Mouse (Mus musculus): ENCODE data around the gene Rnaseh2a. TPM values are rescaled to one million over a fixed set of nuclear protein-coding genes. Genes with fewer than 3 reads are reported as not detected.
"Not testable (repeated sequence)": the region's sequence is repeated elsewhere in the genome, so short reads cannot be mapped to it uniquely, and the experiment has no call there.

The Rnaseh2a gene
- polyA plus RNA-seq, 1 experiment from 2014 or later: 113 TPM

DNA sequence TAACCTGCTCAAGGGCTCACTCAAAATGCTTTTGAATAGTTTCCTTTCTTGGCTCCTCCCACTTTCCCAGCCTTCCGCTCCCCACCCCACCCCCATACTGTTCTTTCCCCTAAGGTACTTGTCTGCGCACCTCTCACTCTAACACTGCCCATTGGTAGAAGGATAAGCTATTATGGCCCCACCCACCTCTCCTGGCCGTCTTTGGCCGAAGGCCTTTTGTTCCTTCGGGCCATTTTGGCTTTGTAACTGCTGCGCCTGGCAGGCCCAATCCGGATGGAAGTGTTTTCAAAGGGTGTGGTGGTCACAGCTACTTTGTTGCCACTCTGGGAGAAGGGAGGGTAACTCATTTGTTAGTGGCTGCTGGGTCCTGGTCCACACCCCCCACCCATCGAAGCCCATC is 54.3 kb downstream of the Rnaseh2a start:
- Histone ChIP-seq H3K4me2 (no peak overlapping the region), H3K4me3 (replicated peaks) (no peak overlapping the region), H3K27me3 (replicated peaks) (peaks cover 23% of the 10 kb centered on the region), H3K4me1 (peaks cover 5% of the 10 kb centered on the region), H3K9me3 (peaks cover 3% of the 10 kb centered on the region; the same call in 1 of the 2 replicates), H3K9ac (no peak overlapping the region), H3K36me3 (no peaks in the 10 kb centered on the region), H3K27ac (no peak overlapping the region)
- ATAC-seq (ENCODE audit: insufficient read depth, low FRiP score, low read depth): no peak
- WGBS: 78% methylated on average over 8 of the region's 8 CpGs

DNA sequence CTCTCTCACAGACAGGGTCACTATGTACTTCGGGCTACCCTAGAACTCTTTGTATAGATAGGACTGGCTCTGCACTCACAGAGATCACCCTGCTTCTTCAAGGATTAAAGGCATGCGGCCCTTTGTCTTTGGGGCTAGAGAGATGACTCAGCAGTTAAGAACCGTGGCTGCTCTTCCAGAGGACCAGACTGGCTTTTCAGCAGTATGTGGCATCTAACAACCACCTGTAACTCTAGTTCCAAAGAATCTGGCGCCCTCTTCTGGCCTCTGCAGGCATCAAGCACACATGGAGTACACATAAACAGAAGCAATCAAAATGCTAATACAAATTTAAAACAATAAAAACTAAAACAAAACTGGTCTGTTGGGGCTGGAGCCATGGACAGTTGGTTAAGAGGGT is 55.6 kb downstream of the Rnaseh2a start:
- Histone ChIP-seq H3K36me3 (no peaks in the 10 kb centered on the region), H3K4me3 (replicated peaks) (no peak overlapping the region), H3K9ac (no peak overlapping the region), H3K4me2 (peak overlapping the region; percentile 93), H3K27ac (no peak overlapping the region), H3K9me3 (peaks cover 3% of the 10 kb centered on the region; the same call in 1 of the 2 replicates), H3K27me3 (replicated peaks) (peaks cover 27% of the 10 kb centered on the region), H3K4me1 (peaks cover 12% of the 10 kb centered on the region)
- 34% methylated on average over 4 of the region's 4 CpGs for WGBS
- ATAC-seq (ENCODE audit: insufficient read depth, low FRiP score, low read depth): no peak

DNA sequence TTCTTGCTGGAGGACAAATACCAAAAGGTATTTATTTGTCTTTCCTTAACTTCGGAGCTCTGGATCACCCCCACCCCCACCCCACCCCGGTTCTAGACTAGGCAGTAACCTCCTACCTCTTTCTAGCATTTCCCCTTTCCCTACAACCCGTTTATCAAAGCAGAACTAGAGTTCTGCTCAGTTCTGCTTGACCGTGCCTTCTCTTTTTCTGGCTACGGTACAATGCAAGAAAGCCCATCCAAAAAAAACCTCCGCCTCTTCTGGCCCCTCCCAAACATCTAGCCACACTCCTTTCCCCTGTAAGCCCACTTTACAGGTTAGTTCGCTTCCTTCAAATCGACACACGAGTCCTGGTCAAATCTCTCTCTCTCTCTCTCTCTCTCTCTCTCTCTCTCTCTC is 56.1 kb downstream of the Rnaseh2a start:
- H3K36me3 ChIP-seq: no peaks in the 10 kb centered on the region
- no peak overlapping the region; the same call in 1 of the 2 replicates for H3K27ac ChIP-seq
- H3K4me2 ChIP-seq: peak overlapping the region; percentile 93
- H3K4me3 ChIP-seq (replicated peaks): peak overlapping the region; percentile 48
- no peak overlapping the region for H3K9ac ChIP-seq
- 10% methylated on average over 9 of the region's 9 CpGs for WGBS
- H3K4me1 ChIP-seq: peaks cover 15% of the 10 kb centered on the region
- peaks cover 27% of the 10 kb centered on the region for H3K27me3 ChIP-seq (replicated peaks)
- ATAC-seq (ENCODE audit: insufficient read depth, low FRiP score, low read depth): no peak
- peaks cover 3% of the 10 kb centered on the region; the same call in 1 of the 2 replicates for H3K9me3 ChIP-seq

DNA sequence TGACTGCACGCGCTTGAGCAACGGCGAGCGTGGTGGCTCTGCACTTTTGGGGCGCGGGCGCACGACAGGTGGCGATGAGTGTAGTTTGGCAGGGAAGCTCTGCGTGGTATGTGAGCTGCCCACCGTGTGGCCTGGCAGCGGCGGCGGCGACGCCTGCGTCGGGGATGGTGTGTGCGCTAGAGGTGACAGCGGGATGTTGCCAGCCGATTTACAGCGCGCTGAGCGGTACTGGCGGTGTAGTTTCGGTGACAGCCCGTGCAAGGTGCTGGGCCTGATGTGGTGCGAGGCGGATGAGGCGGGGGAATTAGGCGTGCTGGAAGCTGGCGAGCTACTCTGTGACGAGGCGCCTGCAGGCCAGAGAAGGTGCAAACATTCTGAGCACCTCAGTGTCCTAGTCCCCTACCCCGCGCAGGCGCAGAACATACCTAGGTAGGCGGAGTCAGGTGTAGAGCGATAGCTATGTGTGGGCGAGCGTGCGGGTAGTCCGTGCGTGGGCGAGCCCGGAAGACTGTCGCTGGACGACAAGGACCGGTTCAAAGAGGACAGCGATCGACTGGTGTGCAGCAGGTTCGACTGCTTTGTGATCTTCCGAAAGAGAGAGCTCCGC is 56.6 kb downstream of the Rnaseh2a start:
- Histone ChIP-seq H3K27ac (no peak overlapping the region; the same call in 1 of the 2 replicates), H3K36me3 (no peaks in the 10 kb centered on the region), H3K27me3 (replicated peaks) (peaks cover 27% of the 10 kb centered on the region), H3K4me2 (peak overlapping the region; percentile 93), H3K9ac (0 out of 2 replicates have a peak overlapping the region, but pooled peaks have one; percentile 3), H3K4me3 (replicated peaks) (peak overlapping the region; percentile 48), H3K4me1 (peaks cover 15% of the 10 kb centered on the region), H3K9me3 (peaks cover 3% of the 10 kb centered on the region; the same call in 1 of the 2 replicates)
- ATAC-seq (ENCODE audit: insufficient read depth, low FRiP score, low read depth): peak; percentile 74
- WGBS: 1% methylated on average over 55 of the region's 55 CpGs

DNA sequence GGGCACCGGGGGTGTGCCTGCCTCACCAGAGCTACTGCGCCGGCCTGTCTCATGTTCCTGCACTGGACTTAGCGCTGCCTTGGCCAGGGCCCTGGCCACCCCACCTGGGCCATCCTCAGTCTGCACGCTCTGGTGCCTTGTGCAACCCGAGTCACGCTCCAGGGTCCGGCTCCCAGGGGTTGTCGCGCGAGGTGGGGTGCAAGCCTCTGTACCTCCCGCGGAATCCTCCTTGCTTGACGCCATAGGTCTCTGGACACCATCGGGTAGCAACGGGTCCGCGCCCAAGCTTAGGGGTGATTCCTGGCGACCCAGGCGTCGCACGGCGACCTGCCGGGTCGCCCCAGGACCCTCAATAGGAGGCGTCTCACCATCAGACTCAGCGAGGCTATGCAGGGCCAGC is 57.2 kb downstream of the Rnaseh2a start:
- peak overlapping the region; percentile 93 for H3K4me2 ChIP-seq
- peaks cover 3% of the 10 kb centered on the region; the same call in 1 of the 2 replicates for H3K9me3 ChIP-seq
- H3K27ac ChIP-seq: no peak overlapping the region
- peaks cover 15% of the 10 kb centered on the region for H3K4me1 ChIP-seq
- peak overlapping the region; percentile 48 for H3K4me3 ChIP-seq (replicated peaks)
- no peak for ATAC-seq (ENCODE audit: insufficient read depth, low FRiP score, low read depth)
- 23% methylated on average over 27 of the region's 27 CpGs for WGBS
- H3K9ac ChIP-seq: no peak overlapping the region
- H3K36me3 ChIP-seq: no peaks in the 10 kb centered on the region
- peaks cover 27% of the 10 kb centered on the region for H3K27me3 ChIP-seq (replicated peaks)

DNA sequence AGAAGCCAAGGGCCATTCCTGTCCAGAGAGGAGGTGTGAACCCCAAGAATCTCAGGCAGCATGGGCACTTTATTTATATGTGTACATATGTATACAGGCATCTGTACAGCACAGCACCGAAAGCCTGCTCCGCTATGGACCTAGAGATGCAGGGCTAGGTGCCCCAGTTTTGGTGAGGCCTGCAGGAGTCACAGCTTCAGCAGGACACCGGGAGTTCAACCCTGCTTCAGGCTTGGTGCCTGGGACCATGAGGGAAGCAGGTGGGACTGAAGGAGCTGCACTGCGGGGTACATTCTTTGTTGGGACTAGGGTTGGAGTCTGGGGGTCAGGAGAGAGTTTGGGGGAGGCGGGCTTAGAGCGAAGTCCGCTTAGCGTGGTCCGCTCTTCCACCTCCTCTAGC is 57.7 kb downstream of the Rnaseh2a start:
- Histone ChIP-seq H3K9ac (no peak overlapping the region), H3K4me2 (peak overlapping the region; percentile 93; the same call in 1 of the 2 replicates), H3K9me3 (peaks cover 3% of the 10 kb centered on the region; the same call in 1 of the 2 replicates), H3K27ac (no peak overlapping the region), H3K4me3 (replicated peaks) (no peak overlapping the region), H3K27me3 (replicated peaks) (peaks cover 27% of the 10 kb centered on the region), H3K36me3 (no peaks in the 10 kb centered on the region), H3K4me1 (peaks cover 15% of the 10 kb centered on the region)
- ATAC-seq (ENCODE audit: insufficient read depth, low FRiP score, low read depth): no peak
- WGBS: 86% methylated on average over 9 of the region's 9 CpGs

DNA sequence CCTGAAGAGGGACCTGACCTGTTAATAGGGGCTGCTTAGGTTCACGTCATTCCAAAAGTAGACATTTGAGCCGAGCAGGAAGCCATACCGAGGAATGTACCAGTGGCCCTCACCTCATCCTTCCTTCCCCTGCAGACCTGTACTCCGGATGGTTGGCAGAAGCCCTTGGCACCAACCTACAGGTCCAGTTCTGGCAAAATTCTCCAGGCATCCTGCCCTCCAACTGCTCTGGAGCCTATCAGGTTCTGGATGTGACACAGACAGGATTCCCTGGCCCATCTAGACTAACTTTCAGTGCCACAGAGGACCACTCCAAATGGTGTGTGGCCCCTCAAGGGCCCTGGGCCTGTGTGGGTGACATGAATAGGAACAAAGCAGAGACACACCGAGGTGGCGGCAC is 59.0 kb downstream of the Rnaseh2a start:
- H3K9ac ChIP-seq: no peak overlapping the region
- 83% methylated on average over 6 of the region's 6 CpGs for WGBS
- ATAC-seq (ENCODE audit: insufficient read depth, low FRiP score, low read depth): no peak

DNA sequence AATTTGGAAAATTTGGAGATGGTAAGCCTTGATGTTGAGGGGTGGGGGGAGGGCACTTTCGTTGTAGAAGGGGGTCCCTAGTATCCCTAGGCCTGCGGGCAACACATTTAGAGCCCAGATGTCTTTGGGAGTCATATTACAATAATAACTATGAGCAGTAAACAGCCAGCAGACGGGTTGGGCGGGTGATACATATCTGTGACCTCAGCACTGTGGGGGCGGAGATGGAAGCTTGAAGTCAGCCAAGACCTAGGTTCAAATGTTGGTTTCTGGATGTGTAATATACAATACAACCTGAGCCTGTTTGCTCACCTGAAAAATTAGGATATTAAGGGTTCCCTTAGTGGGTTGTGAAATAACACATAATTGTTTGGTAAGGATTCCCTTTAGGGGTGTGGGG is 59.6 kb downstream of the Rnaseh2a start:
- Histone ChIP-seq H3K27me3 (replicated peaks) (peaks cover 27% of the 10 kb centered on the region), H3K4me2 (no peak overlapping the region), H3K4me1 (peaks cover 15% of the 10 kb centered on the region), H3K36me3 (no peaks in the 10 kb centered on the region), H3K27ac (no peak overlapping the region), H3K4me3 (replicated peaks) (no peak overlapping the region), H3K9me3 (peaks cover 3% of the 10 kb centered on the region; the same call in 1 of the 2 replicates), H3K9ac (no peak overlapping the region)
- 69% methylated on average over 5 of the region's 5 CpGs for WGBS
- ATAC-seq (ENCODE audit: insufficient read depth, low FRiP score, low read depth): no peak

More for the DNA sequence above, 59.0 kb downstream of the Rnaseh2a start:
- H3K27ac ChIP-seq: no peak overlapping the region
- no peak overlapping the region for H3K4me2 ChIP-seq
- peaks cover 15% of the 10 kb centered on the region for H3K4me1 ChIP-seq
- H3K36me3 ChIP-seq: no peaks in the 10 kb centered on the region
- H3K27me3 ChIP-seq (replicated peaks): peaks cover 27% of the 10 kb centered on the region
- no peak overlapping the region for H3K4me3 ChIP-seq (replicated peaks)
- peaks cover 3% of the 10 kb centered on the region; the same call in 1 of the 2 replicates for H3K9me3 ChIP-seq

DNA sequence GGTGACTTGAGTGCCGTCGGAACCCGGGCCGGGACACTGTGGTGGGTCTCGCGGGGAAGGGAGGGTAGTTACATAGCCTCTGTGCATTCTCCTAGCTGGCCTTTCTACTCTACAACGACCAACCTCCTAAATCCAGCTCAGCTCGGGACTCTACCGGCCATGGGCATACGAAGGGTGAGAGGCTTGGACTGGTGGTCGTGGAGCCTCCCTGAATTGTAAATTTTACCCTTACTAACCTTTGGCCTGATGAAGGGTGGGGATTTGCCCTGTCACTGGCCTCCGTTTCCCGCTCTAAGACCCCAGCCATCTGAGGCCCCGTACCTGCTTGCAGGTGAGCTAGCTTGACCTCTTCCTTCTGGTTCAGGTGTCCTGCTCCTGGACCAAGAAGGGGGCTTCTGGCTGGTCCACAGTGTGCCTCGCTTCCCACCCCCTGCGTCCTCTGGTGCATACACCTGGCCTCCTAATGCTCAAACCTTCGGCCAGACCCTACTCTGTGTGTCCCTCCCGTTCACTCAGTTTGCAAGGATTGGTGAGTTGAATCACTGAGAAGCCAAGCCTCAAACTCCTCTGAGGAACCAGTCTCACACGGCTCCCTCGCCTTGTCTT is 60.3 kb downstream of the Rnaseh2a start:
- H3K27ac ChIP-seq: no peak overlapping the region
- H3K27me3 ChIP-seq (replicated peaks): peaks cover 27% of the 10 kb centered on the region
- H3K4me3 ChIP-seq (replicated peaks): peak overlapping the region; percentile 59
- H3K9me3 ChIP-seq: peaks cover 3% of the 10 kb centered on the region; the same call in 1 of the 2 replicates
- peaks cover 15% of the 10 kb centered on the region for H3K4me1 ChIP-seq
- no peaks in the 10 kb centered on the region for H3K36me3 ChIP-seq
- peak overlapping the region; percentile 71 for H3K9ac ChIP-seq
- 48% methylated on average over 20 of the region's 20 CpGs for WGBS
- ATAC-seq (ENCODE audit: insufficient read depth, low FRiP score, low read depth): no peak; the same call in 1 of the 2 replicates
- peak overlapping the region; percentile 92 for H3K4me2 ChIP-seq

DNA sequence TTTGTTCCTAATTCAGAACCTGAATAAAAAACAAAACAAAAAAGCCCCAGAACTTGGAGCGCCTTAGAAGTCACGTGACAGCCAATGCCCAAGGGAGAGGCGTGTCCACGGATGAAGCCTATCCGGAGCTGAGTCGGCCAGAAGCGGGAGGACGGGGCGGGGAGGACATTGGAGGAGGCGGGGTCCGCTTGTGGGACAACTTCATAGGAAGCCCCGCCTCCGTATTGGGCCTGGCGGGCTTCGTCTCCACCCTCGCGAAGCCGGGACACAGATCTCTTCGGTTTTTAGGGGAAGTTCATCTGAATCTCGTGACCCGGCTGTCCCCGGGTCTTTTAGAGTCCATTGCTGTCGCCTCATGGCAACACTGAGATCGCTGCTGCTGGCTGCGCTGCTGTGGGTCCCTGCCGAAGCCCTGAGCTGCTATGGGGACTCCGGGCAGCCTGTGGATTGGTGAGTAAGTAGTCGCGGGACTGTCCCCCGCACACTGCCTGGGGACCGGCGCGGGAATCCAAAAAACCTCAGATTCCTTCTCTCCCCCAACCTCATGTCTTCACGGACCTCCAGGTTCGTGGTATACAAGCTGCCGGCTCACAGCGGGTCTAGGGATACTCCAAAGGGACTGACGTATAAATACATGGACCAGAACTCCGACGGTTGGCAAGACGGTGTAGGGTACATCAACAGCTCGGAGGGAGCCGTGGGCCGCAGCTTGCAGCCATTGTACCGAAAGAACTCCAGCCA is 61.0 kb downstream of the Rnaseh2a start, which contains the start of gene Dnase2a:
TSS of gene Dnase2a (plus strand) at position 140 of the 741 bp plus-strand sequence.
- Histone ChIP-seq H3K36me3 (no peaks in the 10 kb centered on the region), H3K9ac (peak within 1 kb of the TSS; percentile 71), H3K4me3 (replicated peaks) (peak within 1 kb of the TSS; percentile 59), H3K4me1 (peaks cover 17% of the 10 kb centered on the region), H3K9me3 (no peaks in the 10 kb centered on the region), H3K4me2 (peak within 1 kb of the TSS; percentile 92), H3K27me3 (replicated peaks) (peaks cover 27% of the 10 kb centered on the region), H3K27ac (no peak within 1 kb of the TSS)
- ATAC-seq (ENCODE audit: insufficient read depth, low FRiP score, low read depth): peak; percentile 92
- WGBS: under 1% methylated on average over 45 of the region's 45 CpGs

DNA sequence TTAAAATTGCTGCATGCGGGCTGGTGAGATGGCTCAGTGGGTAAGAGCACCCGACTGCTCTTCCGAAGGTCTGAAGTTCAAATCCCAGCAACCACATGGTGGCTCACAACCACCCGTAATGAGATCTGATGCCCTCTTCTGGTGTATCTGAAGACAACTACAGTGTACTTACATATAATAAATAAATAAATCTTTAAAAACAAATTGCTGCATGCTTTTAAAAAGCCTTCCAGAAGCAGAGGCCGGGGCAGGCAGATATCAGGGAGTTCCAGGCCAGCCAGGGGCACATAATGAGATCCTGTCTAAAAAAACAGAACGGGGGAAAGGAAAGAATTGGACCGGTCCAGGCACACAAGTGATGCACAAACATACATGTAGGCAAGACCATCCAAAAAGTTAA is 61.6 kb downstream of the Rnaseh2a start:
- H3K9ac ChIP-seq; H3K9me3 ChIP-seq; H3K27ac ChIP-seq; H3K36me3 ChIP-seq; ATAC-seq (ENCODE audit: insufficient read depth, low FRiP score, low read depth): not testable (repeated sequence)
- 25% methylated on average over 7 of the region's 7 CpGs for WGBS
- peaks cover 21% of the 10 kb centered on the region for H3K4me1 ChIP-seq
- peak overlapping the region; percentile 59 for H3K4me3 ChIP-seq (replicated peaks)
- H3K27me3 ChIP-seq (replicated peaks): peaks cover 25% of the 10 kb centered on the region
- H3K4me2 ChIP-seq: peak overlapping the region; percentile 92

Measured in stomach, embryonic 15.5 days (tissue).